Mouse (Mus musculus): Measurements from ENCODE around the gene Slc28a3. TPM values are rescaled to one million over a fixed set of nuclear protein-coding genes. Genes with fewer than 3 reads are reported as not detected.

Slc28a3 gene
- total and polyA plus RNA-seq, 3 experiments = 0.33 TPM; not detected in 2

- H3K4me3 ChIP-seq (ENCODE audit: low read depth, low read length) = no peak overlapping the region
- no peaks in the 10 kb centered on the region for H3K9me3 ChIP-seq (replicated peaks)
These were observed 618 bp downstream of the Slc28a3 start for GRCm38 (mm10) chr13:58610059-58610458.

GRCm38 (mm10) chr13:58601201-58601855 is 9.3 kb downstream of the Slc28a3 start:
- no peak overlapping the region for H3K4me3 ChIP-seq (ENCODE audit: low read depth, low read length)
- no peak for DNase-seq (ENCODE audit: low spot score)
- no peaks in the 10 kb centered on the region for H3K4me1 ChIP-seq (ENCODE audit: insufficient read depth, low read depth, low read length)
- peaks cover 3% of the 10 kb centered on the region; the same call in 1 of the 2 replicates for H3K27me3 ChIP-seq (ENCODE audit: insufficient read depth, low read length)
- H3K36me3 ChIP-seq (replicated peaks) = no peaks in the 10 kb centered on the region
- TF ChIP-seq GATA1 (IDR thresholded peaks at IDR 0.05; ENCODE audit: borderline replicate concordance, low read length) = no peak
- H3K9me3 ChIP-seq (replicated peaks) = no peaks in the 10 kb centered on the region
- ATAC-seq (ENCODE audit: extremely low read depth, insufficient number of reproducible peaks, low FRiP score, poor library complexity, severe bottlenecking) = no peak; the same call in 1 of the 2 replicates

More at GRCm38 (mm10) chr13:58610059-58610458, 618 bp downstream of the Slc28a3 start:
- TF ChIP-seq GATA2 (IDR thresholded peaks at IDR 0.05; ENCODE audit: borderline replicate concordance, low read depth, low read length) = no peak
- TF ChIP-seq TAL1 (conservative IDR thresholded peaks at IDR 0.05; ENCODE audit: low read depth, low read length) = no peak
- TF ChIP-seq CTCF (IDR thresholded peaks at IDR 0.05; ENCODE audit: low read depth, low read length) = no peak
- TF ChIP-seq GATA1 (IDR thresholded peaks at IDR 0.05; ENCODE audit: borderline replicate concordance, low read length) = no peak
- TF ChIP-seq POLR2AphosphoS5 (IDR thresholded peaks at IDR 0.05; ENCODE audit: insufficient replicate concordance, low read depth, low read length) = no peak
- Histone ChIP-seq H3K27me3 (ENCODE audit: insufficient read depth, low read length) (0 out of 2 replicates have a peak, but pooled peaks cover 7% of the 10 kb centered on the region), H3K4me1 (ENCODE audit: insufficient read depth, low read depth, low read length) (no peaks in the 10 kb centered on the region), H3K36me3 (replicated peaks) (no peaks in the 10 kb centered on the region)
- ATAC-seq (ENCODE audit: extremely low read depth, insufficient number of reproducible peaks, low FRiP score, poor library complexity, severe bottlenecking) = no peak
- no peak for DNase-seq (ENCODE audit: low spot score)

- Histone ChIP-seq H3K4me3 (ENCODE audit: low read depth, low read length) (no peak overlapping the region), H3K36me3 (replicated peaks) (no peaks in the 10 kb centered on the region), H3K9me3 (replicated peaks) (no peaks in the 10 kb centered on the region), H3K4me1 (ENCODE audit: insufficient read depth, low read depth, low read length) (no peaks in the 10 kb centered on the region), H3K27me3 (ENCODE audit: insufficient read depth, low read length) (no peaks in the 10 kb centered on the region; the same call in 1 of the 2 replicates)
- no peak for TF ChIP-seq GATA1 (IDR thresholded peaks at IDR 0.05; ENCODE audit: borderline replicate concordance, low read length)
- no peak for TF ChIP-seq POLR2AphosphoS5 (IDR thresholded peaks at IDR 0.05; ENCODE audit: insufficient replicate concordance, low read depth, low read length)
- TF ChIP-seq TAL1 (conservative IDR thresholded peaks at IDR 0.05; ENCODE audit: low read depth, low read length) = no peak
- no peak for TF ChIP-seq GATA2 (IDR thresholded peaks at IDR 0.05; ENCODE audit: borderline replicate concordance, low read depth, low read length)
- no peak for TF ChIP-seq CTCF (IDR thresholded peaks at IDR 0.05; ENCODE audit: low read depth, low read length)
- DNase-seq (ENCODE audit: low spot score) = no peak
- ATAC-seq (ENCODE audit: extremely low read depth, insufficient number of reproducible peaks, low FRiP score, poor library complexity, severe bottlenecking) = no peak
These were observed 12.1 kb downstream of the Slc28a3 start for GRCm38 (mm10) chr13:58598578-58598977.

- Histone ChIP-seq H3K27me3 (ENCODE audit: insufficient read depth, low read length) (peaks cover 10% of the 10 kb centered on the region), H3K36me3 (replicated peaks) (no peaks in the 10 kb centered on the region), H3K4me1 (ENCODE audit: insufficient read depth, low read depth, low read length) (peaks cover 10% of the 10 kb centered on the region), H3K4me3 (ENCODE audit: low read depth, low read length) (no peak overlapping the region), H3K9me3 (replicated peaks) (no peaks in the 10 kb centered on the region)
- DNase-seq (ENCODE audit: low spot score) (no peak), ATAC-seq (ENCODE audit: extremely low read depth, insufficient number of reproducible peaks, low FRiP score, poor library complexity, severe bottlenecking) (no peak)
- TF ChIP-seq CTCF (IDR thresholded peaks at IDR 0.05; ENCODE audit: low read depth, low read length) (no peak), GATA2 (IDR thresholded peaks at IDR 0.05; ENCODE audit: borderline replicate concordance, low read depth, low read length) (no peak), TAL1 (conservative IDR thresholded peaks at IDR 0.05; ENCODE audit: low read depth, low read length) (no peak), GATA1 (IDR thresholded peaks at IDR 0.05; ENCODE audit: borderline replicate concordance, low read length) (no peak), POLR2AphosphoS5 (IDR thresholded peaks at IDR 0.05; ENCODE audit: insufficient replicate concordance, low read depth, low read length) (no peak)
These were observed 17.5 kb downstream of the Slc28a3 start for GRCm38 (mm10) chr13:58593129-58593528.

GRCm38 (mm10) chr13:58591912-58592311 is 18.8 kb downstream of the Slc28a3 start:
- no peaks in the 10 kb centered on the region for H3K36me3 ChIP-seq (replicated peaks)
- peaks cover 12% of the 10 kb centered on the region for H3K4me1 ChIP-seq (ENCODE audit: insufficient read depth, low read depth, low read length)
- TF ChIP-seq TAL1 (conservative IDR thresholded peaks at IDR 0.05; ENCODE audit: low read depth, low read length) (no peak), CTCF (IDR thresholded peaks at IDR 0.05; ENCODE audit: low read depth, low read length) (no peak), GATA2 (IDR thresholded peaks at IDR 0.05; ENCODE audit: borderline replicate concordance, low read depth, low read length) (no peak), POLR2AphosphoS5 (IDR thresholded peaks at IDR 0.05; ENCODE audit: insufficient replicate concordance, low read depth, low read length) (no peak), GATA1 (IDR thresholded peaks at IDR 0.05; ENCODE audit: borderline replicate concordance, low read length) (no peak)
- no peak for DNase-seq (ENCODE audit: low spot score)
- no peaks in the 10 kb centered on the region for H3K9me3 ChIP-seq (replicated peaks)
- no peak for ATAC-seq (ENCODE audit: extremely low read depth, insufficient number of reproducible peaks, low FRiP score, poor library complexity, severe bottlenecking)
- H3K4me3 ChIP-seq (ENCODE audit: low read depth, low read length) = no peak overlapping the region
- H3K27me3 ChIP-seq (ENCODE audit: insufficient read depth, low read length) = peaks cover 15% of the 10 kb centered on the region

- peak; percentile 8 for DNase-seq (ENCODE audit: low spot score)
- no peaks in the 10 kb centered on the region for H3K9me3 ChIP-seq (replicated peaks)
- H3K36me3 ChIP-seq (replicated peaks) = no peaks in the 10 kb centered on the region
- no peak overlapping the region for H3K4me3 ChIP-seq (ENCODE audit: low read depth, low read length)
- no peak for ATAC-seq (ENCODE audit: extremely low read depth, insufficient number of reproducible peaks, low FRiP score, poor library complexity, severe bottlenecking)
- peaks cover 12% of the 10 kb centered on the region for H3K4me1 ChIP-seq (ENCODE audit: insufficient read depth, low read depth, low read length)
- TF ChIP-seq POLR2AphosphoS5 (IDR thresholded peaks at IDR 0.05; ENCODE audit: insufficient replicate concordance, low read depth, low read length) = no peak
- TF ChIP-seq GATA1 (IDR thresholded peaks at IDR 0.05; ENCODE audit: borderline replicate concordance, low read length) = no peak
- no peak for TF ChIP-seq TAL1 (conservative IDR thresholded peaks at IDR 0.05; ENCODE audit: low read depth, low read length)
- no peak for TF ChIP-seq GATA2 (IDR thresholded peaks at IDR 0.05; ENCODE audit: borderline replicate concordance, low read depth, low read length)
- TF ChIP-seq CTCF (IDR thresholded peaks at IDR 0.05; ENCODE audit: low read depth, low read length) = no peak
- peaks cover 17% of the 10 kb centered on the region for H3K27me3 ChIP-seq (ENCODE audit: insufficient read depth, low read length)
These were observed 20.0 kb downstream of the Slc28a3 start for GRCm38 (mm10) chr13:58590630-58591029.

Measured in G1E (cell line).